Mouse (Mus musculus) lung, postnatal 14 days (tissue): ENCODE measurements around the gene Prrg2.

Experiments
- DNase-seq: peaks from one replicate; pipeline ENCODE4 v3.0.0; 2021

Prrg2 gene

DNA sequence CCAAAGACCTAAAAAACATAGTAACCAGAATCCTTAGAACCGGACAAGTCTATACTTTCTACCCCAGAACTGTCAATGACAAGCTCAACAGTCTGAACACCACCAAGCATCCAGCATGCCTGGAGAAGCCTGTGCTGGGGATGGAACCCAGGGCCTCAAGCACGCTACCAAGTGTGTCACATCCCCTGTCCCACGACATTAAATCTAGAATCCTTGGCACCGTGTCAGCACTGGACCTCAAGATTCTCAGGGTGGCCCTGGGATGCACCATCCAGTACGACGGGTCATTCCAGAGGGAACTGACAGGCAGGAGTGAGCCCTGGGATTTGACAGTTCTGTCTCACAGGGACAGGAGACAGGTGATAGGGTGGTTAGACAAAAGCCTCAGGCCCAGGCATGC lies 32.5 kb downstream of the Prrg2 start:
- DNase-seq = no peak

DNA sequence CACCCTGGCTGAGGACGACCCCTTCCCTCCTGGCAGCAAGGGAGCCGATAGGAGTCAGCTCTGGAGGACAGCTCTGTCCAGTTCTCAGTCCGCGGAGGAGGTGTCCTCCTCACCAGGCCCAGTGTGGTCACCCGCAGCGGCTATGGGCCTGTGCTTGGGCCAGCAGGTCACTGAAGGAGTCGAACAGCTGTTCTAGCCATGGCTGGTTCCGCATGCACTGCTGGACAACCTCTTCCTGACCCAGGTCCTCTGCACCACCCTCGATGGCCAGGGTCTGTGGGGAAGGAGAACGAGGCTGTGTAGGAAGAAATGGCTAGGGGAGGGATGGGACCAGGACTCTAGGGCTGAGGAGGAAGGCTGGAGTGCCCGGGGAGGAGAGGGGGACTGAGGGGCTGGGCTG lies 34.1 kb downstream of the Prrg2 start:
- no peak for DNase-seq

DNA sequence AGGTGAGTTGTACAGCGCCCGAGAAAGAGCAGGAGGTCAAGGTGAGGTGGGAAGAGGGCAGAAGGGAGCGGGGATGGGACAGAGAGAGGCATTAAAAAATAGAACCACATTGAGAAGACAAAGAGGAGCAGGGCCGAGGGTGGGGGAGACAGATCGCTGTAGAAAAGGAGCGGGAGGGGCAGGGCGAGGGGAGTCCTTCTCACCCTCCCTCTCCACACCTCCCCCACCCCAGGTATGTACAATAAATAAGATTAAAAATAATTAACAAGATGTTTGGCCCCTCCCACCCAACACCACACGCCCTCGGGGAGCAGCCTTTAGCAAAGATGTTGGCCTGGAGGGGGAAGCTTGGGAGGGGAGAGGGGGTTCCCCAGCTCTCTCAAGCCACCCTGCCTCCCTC lies 34.7 kb downstream of the Prrg2 start:
- no peak for DNase-seq

DNA sequence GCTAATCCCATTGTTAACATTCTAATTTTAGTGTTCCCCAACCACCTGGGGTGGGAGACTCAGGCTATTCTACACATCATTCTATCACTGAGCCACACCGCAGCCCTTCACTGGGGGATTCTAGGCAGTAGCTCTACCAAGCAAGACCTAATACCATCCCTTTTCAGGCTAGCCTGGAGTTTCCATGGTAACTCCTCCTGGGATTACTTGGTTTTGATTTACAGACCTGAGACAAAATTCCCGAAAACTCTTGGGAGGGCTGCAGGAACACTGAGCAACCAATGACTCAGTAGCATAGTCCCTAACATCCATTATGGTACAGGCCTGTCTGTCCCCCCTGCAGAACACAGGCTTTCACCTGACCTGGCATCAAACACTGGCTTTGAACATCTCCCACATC lies 36.2 kb downstream of the Prrg2 start:
- DNase-seq = no peak

DNA sequence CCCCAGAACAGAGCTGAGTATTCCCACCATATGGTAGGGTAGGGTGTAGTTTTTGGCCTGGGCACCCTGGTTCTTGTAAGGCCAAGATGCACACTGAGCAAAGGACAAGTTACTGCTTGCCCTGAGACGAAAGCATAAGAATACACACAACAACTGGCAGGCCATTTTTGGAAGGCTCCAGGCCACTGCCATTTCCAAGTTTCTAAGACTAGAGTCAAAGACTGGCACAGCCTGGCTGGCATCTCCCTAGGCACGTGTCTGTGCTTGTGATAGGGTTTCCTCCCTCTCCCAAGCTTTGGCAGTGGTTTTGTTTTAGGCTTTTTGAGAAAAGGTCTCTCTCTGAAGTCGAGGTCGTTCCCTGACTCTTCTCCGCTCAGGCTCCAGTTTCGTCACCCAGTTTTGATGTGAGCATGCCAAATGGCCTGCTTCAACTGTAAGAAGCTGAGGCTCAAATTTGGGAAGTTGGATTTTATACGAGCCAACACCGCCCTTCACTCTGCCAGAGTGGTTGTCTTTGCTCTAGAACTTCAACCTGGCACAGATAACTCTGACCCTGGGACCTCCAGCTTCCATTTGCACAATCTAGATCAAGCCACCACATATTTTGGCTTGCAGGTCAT lies 36.8 kb downstream of the Prrg2 start:
- no peak for DNase-seq

DNA sequence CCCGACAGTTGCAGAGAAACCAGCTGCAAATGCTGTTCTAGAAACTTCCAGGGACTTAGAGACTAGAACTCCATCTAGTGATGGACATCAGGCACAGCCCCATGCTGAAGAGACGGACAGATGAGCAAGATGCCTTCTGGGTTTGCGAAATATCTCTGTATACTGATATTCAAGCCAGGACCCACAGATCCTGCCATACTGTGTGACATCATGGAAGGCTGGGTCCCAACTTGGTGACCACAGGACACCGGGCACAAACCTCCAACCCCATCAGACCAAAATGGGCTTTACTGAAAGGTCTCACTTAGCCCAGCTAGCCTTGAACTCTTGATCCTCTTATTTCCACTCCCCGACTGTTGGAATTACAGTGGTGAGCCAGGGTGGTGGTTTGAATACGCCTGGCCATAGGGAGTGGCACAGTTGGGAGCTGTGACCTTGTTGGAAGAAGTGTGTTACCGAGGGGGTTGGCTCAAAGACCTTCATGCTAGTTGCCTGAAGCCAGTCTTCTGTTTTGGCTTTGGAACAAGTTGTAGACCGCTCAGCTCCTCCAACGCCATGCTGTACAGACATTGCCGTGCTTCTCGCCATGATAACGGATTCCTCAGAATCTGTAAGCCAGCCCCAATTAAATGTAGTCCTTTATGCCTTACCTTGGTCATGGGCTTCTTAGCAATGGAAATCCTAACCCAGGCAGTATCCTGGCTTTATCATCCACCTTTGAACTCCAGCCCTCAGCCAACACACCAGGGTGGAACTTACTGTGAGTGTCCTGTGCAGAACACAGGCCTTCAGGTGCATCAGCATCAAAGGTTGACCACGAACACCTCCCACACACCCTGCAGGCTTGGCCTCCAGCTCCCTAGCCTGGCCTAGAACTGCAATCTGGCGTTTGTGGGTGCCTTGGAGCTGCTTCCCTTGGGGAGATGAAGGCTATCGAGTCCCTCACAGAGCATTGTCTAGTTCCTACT lies 37.9 kb downstream of the Prrg2 start:
- DNase-seq = no peak

DNA sequence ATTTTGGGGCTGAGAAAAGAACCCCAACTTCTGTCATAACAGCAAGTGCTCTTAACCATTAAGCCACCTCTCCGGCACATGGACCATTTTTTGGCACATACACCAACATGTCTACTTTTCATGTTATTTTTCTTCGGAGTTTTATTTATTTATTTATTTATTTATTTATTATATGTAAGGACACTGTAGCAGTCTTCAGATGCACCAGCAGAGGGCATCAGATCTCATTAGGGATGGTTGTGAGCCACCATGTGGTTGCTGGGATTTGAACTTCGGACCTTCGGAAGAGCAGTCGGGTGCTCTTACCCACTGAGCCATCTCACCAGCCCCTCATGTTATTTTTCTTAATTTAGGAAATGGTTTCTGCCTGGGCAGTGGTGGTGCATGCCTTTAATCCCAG lies 38.8 kb downstream of the Prrg2 start:
- DNase-seq = peak; percentile 26

DNA sequence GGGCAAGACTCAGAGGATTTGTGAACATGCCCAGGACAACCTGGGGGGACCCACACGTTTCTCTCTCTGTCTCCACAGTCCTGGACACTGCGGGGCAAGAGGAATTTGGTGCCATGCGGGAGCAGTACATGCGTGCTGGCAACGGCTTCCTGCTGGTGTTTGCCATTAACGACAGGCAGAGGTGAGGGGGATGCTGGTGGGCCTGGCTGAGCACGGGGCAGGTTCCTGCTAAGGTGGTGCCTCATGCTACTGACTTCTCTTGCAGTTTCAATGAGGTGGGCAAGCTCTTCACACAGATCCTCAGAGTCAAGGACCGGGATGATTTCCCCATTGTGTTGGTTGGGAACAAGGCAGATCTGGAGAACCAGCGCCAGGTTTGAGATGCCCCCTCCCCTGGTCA lies 42.3 kb downstream of the Prrg2 start:
- DNase-seq = no peak

DNA sequence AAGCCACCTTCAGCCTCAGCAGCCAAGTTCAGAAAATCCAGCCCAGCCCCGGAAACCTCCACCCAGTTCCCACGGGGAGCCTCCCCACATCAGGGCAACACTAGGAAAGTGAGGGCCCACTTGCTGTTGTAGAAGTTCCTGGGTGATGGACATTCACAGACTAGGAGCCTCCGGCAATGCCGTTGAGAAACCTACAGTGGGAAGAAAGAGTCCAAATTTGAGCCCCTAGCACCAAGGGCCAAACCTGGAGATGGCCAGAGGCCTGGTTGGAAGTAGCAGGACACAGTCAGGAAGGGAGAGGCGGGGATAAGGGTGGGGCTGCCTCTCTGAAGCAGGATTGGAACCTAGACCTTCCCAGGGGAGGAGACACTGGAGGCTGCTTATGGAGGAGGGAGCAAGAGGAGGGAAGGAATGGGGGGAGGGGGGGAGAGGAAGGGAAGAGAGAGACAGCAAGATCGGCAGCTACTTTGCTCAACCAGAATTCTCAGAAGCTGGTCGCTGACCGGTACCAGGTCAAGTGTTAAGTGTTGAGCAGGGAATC lies 43.4 kb downstream of the Prrg2 start:
- peak; percentile 71 for DNase-seq

DNA sequence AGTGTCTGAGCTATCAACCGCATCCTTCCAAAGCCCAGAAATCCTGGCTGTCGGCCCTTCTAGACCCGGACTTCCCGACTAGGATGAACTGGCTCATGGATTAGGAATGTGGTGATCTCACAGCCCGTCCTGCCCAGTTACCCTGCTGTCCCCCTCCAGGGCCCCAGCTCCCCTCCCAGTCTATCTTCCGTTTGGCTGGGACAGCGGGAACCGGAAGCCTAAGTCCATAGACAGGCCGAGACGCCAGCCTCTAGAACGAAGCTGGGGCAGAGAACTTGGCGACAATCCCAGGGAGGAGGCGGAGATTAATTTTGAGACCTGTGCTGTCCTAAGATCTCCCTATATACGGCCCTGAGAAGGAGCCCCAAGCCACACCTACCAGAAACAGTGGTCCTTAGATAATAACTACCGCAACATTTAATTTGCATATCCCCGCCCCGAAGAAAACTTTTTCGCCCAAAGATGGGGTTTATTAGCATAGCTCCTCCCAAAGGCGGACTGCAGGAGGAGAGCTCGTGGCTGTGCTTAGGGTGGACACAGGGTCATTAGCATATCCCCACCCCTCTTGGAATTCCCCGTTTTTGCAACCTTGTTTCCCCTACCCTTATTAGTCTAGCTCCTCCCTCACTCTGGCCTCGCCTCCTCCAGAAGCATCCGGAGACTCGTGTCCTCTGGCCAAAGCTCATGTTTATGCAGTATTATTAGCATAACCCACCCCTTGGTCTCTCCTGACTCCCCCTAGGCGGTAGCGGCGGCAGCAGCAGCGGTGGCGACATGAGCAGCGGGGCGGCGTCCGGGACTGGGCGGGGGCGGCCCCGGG lies 45.0 kb downstream of the Prrg2 start, which contains the start of gene Rras:
Gene Rras (plus strand): TSS at position 720 of the 820 bp plus-strand sequence.
- DNase-seq = peak; percentile 92

DNA sequence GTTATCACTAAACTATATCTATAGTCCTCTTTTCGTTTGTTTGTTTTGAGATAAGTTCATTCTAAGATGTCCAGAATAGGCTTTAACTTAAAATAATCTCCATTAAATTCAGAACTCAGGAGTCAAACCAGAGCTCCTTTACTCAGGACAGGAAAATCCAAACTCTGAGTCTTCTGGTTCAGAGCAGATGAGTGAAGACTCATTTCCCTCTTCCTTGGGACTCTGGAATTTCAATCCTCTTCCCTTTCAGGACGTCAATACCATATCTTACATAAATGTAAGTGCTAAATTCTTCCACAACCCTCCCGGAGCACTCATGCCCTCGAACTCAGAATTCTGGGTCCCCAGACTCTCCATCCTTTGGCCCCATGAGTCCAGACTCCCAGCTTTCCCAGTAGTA lies 45.7 kb downstream of the Prrg2 start:
- DNase-seq = no peak

DNA sequence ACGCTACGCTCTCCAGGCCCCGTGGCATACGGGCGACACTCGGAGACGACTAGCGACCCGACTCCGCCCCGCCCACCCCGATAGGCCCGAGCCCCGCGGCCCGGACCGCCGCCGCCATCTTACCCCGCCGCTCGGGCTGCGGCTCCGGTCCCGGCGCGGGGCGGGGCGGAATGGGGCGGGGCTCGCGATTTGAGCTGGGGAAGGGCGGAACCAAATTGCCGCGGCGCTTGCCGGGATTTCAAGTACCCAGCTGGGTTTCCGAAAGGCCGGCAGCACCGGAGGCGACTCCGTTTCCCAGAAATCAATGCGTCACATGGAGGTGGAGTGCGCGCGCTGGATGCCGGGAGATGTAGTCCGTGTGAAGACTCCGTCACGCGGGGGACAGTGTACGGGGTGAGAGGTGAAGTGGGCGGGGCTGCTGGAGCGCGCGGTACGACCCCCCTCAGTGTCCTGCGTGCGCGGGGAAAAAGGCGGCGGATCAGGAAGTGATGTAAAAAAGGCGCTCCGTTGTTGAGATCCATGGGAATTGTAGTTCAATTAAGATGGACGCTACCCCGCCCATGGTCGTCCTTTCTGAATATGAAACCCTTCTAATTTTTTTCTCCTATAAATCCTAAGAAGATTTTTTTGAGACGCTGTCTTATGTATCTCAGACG lies 46.4 kb downstream of the Prrg2 start, which contains the start of gene Scaf1:
Gene Scaf1 (minus strand): TSS at position 407 of the 656 bp plus-strand sequence.
- peak; percentile 99 for DNase-seq

DNA sequence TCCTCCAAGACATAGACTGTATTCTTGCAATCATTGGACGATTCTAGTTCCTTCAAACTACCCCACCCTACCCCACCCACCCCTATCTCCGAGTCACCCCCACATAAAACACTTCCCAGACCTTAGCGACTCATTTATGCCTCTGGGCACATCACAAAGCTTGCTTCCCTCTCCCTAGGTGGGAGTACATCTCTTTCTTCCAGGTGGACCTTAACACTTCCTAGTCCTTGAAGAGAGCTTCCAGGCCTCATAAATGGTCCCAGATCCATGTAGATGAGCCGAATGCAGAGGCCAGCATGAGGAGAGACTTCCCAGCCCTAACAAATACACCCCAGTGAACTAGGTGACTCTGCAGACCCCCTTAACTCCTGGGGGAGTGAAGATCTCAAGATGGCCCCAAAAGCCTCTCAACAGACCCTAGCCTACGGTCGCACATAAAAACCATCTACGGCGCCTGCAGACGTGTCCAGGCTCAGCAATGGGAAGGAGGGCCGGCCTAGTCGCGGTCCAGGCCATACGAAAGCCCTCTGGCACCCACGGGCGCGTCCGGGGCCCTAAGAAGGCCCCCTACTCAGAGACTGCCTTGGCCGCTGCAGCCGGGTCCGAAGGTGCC lies 47.0 kb downstream of the Prrg2 start:
- peak; percentile 15 for DNase-seq

DNA sequence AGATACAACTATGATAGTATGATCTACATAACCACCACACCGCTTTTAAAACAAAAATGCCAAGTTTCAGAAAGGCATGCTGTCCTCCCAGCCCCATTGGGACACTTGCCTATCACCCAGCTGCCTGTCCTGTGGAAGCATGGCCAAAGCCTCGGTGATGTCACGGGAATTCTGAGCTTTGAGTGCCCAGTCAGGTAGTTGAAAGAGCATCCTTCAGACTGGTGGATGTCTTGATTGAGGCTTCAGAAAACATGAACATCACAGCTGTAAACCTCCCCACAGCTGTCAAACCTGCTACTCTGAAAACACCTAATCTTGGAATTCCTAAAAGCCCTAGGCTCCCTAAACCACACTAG lies 48.4 kb downstream of the Prrg2 start:
- no peak for DNase-seq

DNA sequence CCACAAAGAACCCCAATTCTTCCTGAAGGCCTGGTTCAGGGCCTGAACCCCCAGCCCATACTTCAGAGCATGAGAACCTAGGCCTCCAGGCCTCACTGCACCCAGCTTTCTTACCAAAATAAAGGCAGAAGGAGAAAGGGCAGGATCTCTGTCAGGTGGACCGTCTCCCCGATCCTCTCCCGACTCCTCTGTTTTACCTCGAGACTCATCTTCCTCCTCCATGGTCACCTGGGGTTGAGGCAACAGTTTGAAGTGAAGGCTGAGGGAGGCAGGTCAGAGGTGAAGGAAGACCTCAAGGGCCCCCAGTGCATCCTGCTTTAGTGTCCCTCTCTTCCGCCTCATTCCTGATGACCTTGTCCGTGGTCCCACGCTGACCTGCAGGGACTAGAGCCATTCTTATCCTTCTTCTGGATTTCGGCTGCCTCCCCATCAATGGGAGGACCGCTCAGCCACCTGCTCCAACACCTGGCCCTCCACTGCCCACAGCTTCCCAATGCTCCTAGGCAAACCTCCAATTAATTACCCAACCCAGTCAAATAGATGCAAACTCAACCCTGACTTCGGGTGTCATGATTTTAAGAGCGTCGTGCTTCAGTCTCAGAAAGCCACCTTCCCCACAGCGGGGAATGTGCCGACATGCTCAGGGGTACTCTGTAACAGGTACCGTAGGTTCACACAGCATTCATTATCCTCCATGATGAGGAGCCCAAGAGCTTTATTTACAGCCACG lies 48.9 kb downstream of the Prrg2 start:
- DNase-seq = no peak

DNA sequence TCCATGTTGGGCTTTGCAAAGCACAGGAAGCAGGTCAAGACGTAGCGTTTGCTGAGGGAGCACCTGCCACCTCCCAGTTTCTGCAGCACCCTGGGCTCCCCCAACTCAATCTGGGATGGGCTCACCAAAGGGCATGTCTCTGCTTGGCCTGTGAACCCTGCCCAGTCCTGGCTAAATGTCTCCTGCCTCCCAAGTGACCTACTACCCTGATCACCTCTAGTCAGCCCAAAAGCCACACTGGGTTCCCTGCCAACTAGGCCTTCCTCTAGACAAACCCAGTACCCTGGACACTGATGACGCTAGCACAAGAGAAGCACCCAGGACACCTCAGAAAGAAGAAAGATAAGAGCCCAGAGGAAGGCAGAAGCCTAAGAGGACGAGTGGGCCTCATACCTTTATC lies 49.7 kb downstream of the Prrg2 start:
- no peak for DNase-seq

DNA sequence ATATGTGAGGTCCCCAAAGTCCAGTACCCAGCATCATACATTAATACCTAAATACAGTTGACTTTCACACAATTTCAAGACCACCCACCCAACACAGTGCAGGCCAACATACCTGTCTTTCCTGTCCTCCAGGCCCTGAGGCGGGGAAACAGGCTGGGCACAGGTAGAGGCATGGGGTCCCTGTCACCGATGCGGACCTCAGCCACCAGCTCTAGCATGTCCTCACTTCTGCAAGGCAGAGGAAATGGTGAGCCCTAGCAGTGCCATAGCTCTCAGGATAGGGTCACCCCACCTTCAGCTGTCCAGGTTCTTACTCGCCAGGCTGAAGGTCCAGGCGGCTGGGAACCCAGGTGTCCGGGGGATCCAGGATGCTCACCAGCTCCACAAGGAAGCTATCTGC lies 50.5 kb downstream of the Prrg2 start:
- DNase-seq = no peak

DNA sequence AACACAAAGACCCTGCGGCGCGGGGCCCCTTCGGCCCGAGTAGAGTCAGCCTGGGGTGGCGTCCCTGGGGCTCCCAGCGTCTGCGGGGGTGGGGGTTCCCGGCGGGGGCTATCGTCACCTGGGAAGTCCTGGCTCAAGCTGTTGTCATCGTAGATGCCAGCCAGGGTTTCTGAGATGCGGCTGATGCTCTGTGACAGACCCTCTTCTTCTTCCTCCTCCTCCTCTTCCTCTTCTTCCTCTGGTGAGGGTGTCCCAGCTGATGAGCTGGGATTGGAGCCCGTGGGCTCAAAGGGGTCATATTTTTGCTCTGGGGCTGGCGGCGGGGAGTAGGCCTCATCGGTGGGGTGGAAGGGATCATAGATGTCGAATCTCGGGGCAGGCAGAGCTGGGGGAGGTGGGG lies 54.1 kb downstream of the Prrg2 start:
- DNase-seq = no peak

DNA sequence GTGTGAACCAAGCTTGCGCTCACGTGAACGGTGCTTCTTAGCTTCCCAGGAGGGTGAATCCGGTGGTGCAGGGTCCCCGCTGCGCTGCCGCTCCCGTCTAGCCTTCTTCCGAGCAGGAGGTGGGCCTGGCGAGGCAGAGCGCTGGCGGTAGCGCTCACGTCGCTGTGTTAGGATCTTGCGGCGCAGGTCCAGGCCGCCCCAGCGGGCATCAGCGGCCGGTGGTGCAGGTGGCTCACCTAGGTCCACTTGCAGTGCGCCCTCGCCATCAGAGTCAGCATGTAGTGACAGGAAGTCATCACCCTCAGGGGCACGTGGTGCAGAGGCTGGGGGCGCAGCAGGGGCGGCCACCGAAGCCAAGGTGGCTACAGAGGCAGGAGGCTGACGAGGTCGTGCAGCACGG lies 54.6 kb downstream of the Prrg2 start:
- DNase-seq = no peak

DNA sequence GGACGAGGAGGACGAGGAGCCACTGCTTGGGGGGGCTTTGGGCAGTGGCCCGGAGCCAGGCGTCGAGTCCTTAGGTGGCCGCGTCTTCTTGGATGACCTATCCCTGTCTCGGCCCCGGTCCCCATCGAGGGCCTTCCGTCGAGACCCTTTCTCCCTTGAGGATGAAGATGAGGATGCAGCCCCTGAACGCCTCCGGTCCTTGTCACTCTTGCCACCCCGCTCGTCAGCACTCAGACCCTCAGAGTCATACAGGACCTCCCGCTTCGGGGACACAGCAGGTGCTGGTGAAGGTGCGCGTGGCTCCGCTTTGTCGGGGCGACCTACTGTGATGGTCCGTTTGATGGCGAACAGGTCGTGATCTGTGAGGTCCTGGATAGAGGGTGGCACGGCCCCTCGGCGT lies 55.3 kb downstream of the Prrg2 start:
- no peak for DNase-seq

DNA sequence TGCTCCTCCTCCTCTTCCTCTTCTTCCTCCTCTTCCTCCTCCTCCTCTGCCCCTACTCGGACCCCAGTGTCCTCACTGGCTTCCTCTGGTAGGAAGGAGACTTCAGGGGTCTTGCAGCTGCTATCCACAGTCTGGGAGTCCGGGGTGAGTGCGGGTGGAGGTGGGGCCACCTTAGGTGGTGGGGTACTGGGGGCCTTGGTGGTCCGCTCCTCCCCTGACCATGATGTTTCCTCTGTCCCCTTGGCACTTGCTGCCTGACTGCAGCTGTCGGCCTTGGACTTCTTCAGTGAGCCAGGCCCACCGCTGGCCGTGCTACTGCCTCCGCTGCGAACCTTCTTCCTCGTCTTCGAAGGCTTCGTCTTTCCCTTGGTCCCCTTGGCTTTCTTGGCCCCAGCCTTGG lies 56.0 kb downstream of the Prrg2 start:
- DNase-seq = no peak
